Mouse (Mus musculus): ENCODE results near the gene Iglon5. TPM values are rescaled to one million over a fixed set of nuclear protein-coding genes. Genes with fewer than 3 reads are reported as not detected.

Gene Iglon5
- polyA plus RNA-seq, 1 experiment from 2014 or later = 7.7 TPM

DNA sequence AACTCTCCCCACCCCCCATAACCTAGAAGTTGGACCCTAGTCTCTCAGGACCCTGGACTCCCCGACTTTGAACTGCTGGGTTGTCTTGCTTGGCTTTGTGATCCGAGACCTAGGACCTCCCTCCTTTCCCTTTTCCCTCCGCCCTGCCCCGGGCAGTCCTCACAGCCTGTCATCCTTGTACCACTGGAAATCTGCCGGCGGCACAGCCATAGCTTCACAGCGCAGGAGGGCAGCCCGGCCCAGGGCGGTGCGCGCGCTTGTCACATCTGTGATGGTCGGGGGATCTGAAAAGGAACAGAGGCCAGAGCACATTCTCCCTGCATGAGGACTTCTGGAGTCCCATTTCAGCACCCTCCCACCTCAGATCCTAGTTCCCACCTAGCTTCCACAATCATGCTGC is 13.5 kb downstream of the Iglon5 start:
- Histone ChIP-seq H3K4me1 (ENCODE audit: control insufficient read depth, insufficient read depth, low read length) (no peaks in the 10 kb centered on the region), H3K9me3 (replicated peaks; ENCODE audit: control insufficient read depth, low read length, poor library complexity, severe bottlenecking) (no peaks in the 10 kb centered on the region), H3K36me3 (ENCODE audit: control insufficient read depth, insufficient read depth, low read length) (peaks cover 10% of the 10 kb centered on the region; the same call in 1 of the 2 replicates), H3K27me3 (ENCODE audit: control insufficient read depth, insufficient read depth, low read depth, low read length) (peaks cover 8% of the 10 kb centered on the region), H3K4me3 (ENCODE audit: low read depth, low read length) (no peak overlapping the region), H3K27ac (ENCODE audit: low read length) (no peak overlapping the region), H3K4me2 (ENCODE audit: low read length) (no peak overlapping the region), H3K9ac (ENCODE audit: low read depth, low read length) (no peak overlapping the region)
- 14% methylated on average over 13 of the region's 13 CpGs for WGBS
- no peak for ATAC-seq

DNA sequence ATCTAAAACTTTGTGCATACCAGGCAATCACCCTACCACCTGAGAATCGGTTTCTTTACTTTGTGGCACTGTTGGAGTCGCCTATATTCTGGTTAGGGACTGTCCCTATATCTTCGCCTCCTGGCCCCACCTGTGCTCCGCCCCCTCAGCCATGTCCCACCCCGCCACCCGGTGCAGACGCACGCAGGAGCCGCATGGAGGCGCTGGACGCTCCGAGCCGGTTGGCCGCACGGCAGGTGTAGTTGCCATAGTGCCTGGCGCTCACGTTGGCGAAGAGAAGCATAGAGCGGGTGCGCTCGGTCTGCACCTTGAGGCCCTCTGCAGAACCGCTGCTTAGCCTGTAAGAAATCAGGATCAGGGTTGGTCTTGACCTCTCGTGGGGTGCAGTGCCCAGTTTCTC is 14.2 kb downstream of the Iglon5 start:
- H3K36me3 ChIP-seq (ENCODE audit: control insufficient read depth, insufficient read depth, low read length) = peaks cover 10% of the 10 kb centered on the region; the same call in 1 of the 2 replicates
- H3K4me2 ChIP-seq (ENCODE audit: low read length) = no peak overlapping the region
- H3K9me3 ChIP-seq (replicated peaks; ENCODE audit: control insufficient read depth, low read length, poor library complexity, severe bottlenecking) = no peaks in the 10 kb centered on the region
- no peak overlapping the region for H3K4me3 ChIP-seq (ENCODE audit: low read depth, low read length)
- H3K27ac ChIP-seq (ENCODE audit: low read length) = no peak overlapping the region
- ATAC-seq = peak; percentile 12; the same call in 1 of the 2 replicates
- no peaks in the 10 kb centered on the region for H3K4me1 ChIP-seq (ENCODE audit: control insufficient read depth, insufficient read depth, low read length)
- peaks cover 8% of the 10 kb centered on the region for H3K27me3 ChIP-seq (ENCODE audit: control insufficient read depth, insufficient read depth, low read depth, low read length)
- WGBS = 26% methylated on average over 23 of the region's 23 CpGs
- H3K9ac ChIP-seq (ENCODE audit: low read depth, low read length) = no peak overlapping the region

DNA sequence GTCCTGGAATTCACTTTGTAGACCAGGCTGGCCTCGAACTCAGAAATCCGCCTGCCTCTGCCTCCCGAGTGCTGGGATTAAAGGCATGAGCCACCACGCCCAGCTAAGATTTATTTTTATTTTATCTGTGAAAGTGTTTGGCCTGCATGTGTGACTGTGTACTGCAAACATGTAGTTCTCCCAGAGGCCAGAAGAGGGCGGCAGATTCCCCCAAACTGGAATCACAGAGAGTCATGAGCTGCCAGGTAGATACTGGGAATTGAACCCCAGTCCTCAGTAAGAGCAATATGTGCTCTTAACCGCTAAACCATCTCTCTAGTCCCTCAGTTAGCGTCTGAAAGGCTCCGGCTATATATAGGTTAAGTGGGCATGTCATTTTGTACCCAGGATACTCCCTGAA is 19.5 kb downstream of the Iglon5 start:
- Histone ChIP-seq H3K4me2 (ENCODE audit: low read length) (no peak overlapping the region), H3K27ac (ENCODE audit: low read length) (no peak overlapping the region), H3K9ac (ENCODE audit: low read depth, low read length) (no peak overlapping the region), H3K4me1 (ENCODE audit: control insufficient read depth, insufficient read depth, low read length) (peaks cover 2% of the 10 kb centered on the region), H3K4me3 (ENCODE audit: low read depth, low read length) (no peak overlapping the region), H3K9me3 (replicated peaks; ENCODE audit: control insufficient read depth, low read length, poor library complexity, severe bottlenecking) (no peaks in the 10 kb centered on the region), H3K36me3 (ENCODE audit: control insufficient read depth, insufficient read depth, low read length) (0 out of 2 replicates have a peak, but pooled peaks cover 2% of the 10 kb centered on the region), H3K27me3 (ENCODE audit: control insufficient read depth, insufficient read depth, low read depth, low read length) (no peaks in the 10 kb centered on the region)
- no peak for ATAC-seq
- WGBS = 42% methylated on average over 8 of the region's 8 CpGs

DNA sequence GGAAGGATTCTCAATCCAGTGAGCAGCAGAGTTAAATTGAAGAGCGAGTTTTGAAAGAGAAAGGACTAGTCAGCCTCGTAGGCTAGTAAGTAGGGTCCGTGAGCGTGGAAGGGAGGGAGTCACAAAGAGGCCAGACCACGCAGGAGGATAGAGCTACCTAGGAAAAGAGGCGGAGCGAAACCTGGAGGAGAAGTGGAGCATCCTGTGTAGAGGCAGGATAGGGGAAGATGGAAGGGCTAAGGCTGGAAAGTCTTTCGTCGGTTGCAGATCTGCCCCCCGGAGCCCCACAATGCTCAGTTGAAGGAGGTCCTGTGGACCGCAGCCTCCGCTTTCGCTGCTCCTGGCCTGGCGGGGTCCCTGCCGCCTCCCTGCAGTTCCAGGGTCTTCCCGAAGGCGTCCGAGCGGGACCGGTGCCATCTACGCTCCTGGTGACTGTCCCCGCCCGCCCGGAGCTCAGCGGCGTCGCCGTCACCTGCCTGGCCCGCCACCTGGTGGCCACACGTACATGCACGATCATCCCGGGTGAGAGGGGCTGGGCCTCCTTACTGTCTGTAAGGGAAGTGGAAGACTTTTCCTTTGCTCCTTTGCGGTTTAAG is 23.7 kb downstream of the Iglon5 start:
- peak overlapping the region; percentile 44 for H3K27ac ChIP-seq (ENCODE audit: low read length)
- WGBS = under 1% methylated on average over 33 of the region's 33 CpGs

DNA sequence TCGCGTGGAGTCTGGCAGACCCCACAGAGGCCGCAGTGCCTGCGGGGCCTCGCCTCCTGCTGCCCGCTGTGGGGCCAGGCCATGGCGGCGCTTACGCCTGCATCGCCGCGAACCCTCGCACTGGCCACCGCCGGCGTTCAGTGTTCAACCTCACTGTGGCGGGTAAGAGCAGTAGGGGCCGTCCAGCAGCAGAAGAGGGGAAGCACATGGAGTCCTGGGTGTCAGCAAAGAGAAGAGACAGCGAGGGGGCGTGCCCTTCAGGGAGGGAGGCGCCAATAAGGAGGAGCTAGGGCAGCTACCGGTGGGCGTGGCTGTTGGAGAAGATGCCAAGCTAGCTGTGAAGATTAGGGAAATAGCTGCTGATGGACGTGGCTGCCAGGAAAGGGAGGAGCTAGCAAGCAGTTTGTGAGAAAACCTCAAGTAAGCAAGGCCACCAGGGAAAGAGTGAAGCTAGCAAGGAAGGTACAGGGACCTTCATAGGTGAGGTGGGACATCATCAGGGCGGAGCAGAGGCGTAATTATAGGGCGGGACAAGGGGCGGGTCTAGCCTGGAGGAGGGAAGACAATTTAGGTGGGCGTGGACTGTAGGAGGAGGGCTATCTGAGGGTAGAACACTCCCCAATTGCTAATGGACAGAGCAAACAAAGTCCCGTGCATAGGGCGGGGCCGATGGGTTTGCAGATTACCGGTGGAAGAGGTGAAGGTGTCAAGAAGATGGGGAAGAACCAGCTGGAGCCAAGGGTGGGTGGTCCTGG is 24.4 kb downstream of the Iglon5 start:
- peak overlapping the region; percentile 67 for H3K9ac ChIP-seq (ENCODE audit: low read depth, low read length)
- ATAC-seq = peak; percentile 89
- no peaks in the 10 kb centered on the region for H3K36me3 ChIP-seq (ENCODE audit: control insufficient read depth, insufficient read depth, low read length)
- peak overlapping the region; percentile 56 for H3K4me3 ChIP-seq (ENCODE audit: low read depth, low read length)
- H3K4me2 ChIP-seq (ENCODE audit: low read length) = peak overlapping the region; percentile 82
- H3K27ac ChIP-seq (ENCODE audit: low read length) = peak overlapping the region; percentile 54
- under 1% methylated on average over 32 of the region's 33 CpGs for WGBS
- peaks cover 2% of the 10 kb centered on the region for H3K4me1 ChIP-seq (ENCODE audit: control insufficient read depth, insufficient read depth, low read length)
- H3K9me3 ChIP-seq (replicated peaks; ENCODE audit: control insufficient read depth, low read length, poor library complexity, severe bottlenecking) = no peaks in the 10 kb centered on the region
- H3K27me3 ChIP-seq (ENCODE audit: control insufficient read depth, insufficient read depth, low read depth, low read length) = no peaks in the 10 kb centered on the region

More for the DNA sequence above, 23.7 kb downstream of the Iglon5 start:
- Histone ChIP-seq H3K4me2 (ENCODE audit: low read length) (peak overlapping the region; percentile 82), H3K9me3 (replicated peaks; ENCODE audit: control insufficient read depth, low read length, poor library complexity, severe bottlenecking) (no peaks in the 10 kb centered on the region), H3K4me1 (ENCODE audit: control insufficient read depth, insufficient read depth, low read length) (peaks cover 2% of the 10 kb centered on the region), H3K27me3 (ENCODE audit: control insufficient read depth, insufficient read depth, low read depth, low read length) (no peaks in the 10 kb centered on the region), H3K9ac (ENCODE audit: low read depth, low read length) (peak overlapping the region; percentile 64), H3K4me3 (ENCODE audit: low read depth, low read length) (peak overlapping the region; percentile 56), H3K36me3 (ENCODE audit: control insufficient read depth, insufficient read depth, low read length) (no peaks in the 10 kb centered on the region)
- peak; percentile 73 for ATAC-seq

DNA sequence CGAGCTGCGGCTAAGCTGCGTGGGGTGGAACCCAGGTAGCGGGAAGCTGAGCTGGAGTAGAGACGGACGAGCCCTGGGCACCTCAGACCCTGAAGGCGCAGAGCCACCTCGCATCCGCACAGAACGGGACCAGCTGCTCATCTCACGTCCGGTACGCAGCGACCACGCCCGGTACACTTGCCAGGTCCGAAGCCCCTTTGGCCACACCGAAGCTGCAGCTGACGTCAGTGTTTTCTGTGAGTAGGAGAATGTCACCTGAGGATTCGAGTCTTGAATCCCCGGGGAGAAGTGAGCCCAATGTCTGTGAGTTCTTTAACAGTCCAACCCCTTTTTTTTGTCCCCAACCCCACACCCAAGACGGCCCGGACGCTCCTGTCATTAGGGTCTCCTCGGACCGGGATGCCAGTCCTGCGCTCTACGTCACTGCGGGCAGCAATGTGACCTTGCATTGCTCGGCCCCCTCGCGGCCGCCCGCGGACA is 25.0 kb downstream of the Iglon5 start:
- Histone ChIP-seq H3K9ac (ENCODE audit: low read depth, low read length) (peak overlapping the region; percentile 67), H3K4me3 (ENCODE audit: low read depth, low read length) (peak overlapping the region; percentile 56), H3K4me1 (ENCODE audit: control insufficient read depth, insufficient read depth, low read length) (peaks cover 2% of the 10 kb centered on the region), H3K27me3 (ENCODE audit: control insufficient read depth, insufficient read depth, low read depth, low read length) (no peaks in the 10 kb centered on the region), H3K4me2 (ENCODE audit: low read length) (peak overlapping the region; percentile 82), H3K36me3 (ENCODE audit: control insufficient read depth, insufficient read depth, low read length) (no peaks in the 10 kb centered on the region), H3K27ac (ENCODE audit: low read length) (peak overlapping the region; percentile 54; the same call in 1 of the 2 replicates), H3K9me3 (replicated peaks; ENCODE audit: control insufficient read depth, low read length, poor library complexity, severe bottlenecking) (no peaks in the 10 kb centered on the region)
- WGBS = 5% methylated on average over 35 of the region's 35 CpGs
- peak; percentile 16 for ATAC-seq

DNA sequence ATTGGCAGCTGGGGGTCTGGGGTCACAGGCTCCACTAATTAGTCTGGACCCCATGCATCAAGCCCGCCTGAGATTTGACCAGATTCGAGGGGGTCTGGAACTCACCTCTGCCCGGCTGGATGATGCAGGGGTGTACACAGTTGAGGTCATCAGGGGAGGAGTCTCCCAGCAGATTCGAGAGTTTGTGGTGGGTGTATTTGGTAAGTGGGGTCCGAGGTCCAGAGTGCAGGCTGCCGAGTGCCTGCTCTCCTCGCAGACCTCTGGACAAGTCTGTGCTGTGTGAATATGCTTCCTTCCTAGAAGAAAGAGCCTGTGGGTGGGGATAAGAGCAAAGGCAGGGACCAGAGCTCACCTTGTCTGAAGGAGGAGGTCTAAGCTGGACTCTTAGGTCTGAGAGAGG is 25.9 kb downstream of the Iglon5 start:
- no peak overlapping the region for H3K4me3 ChIP-seq (ENCODE audit: low read depth, low read length)
- no peaks in the 10 kb centered on the region for H3K27me3 ChIP-seq (ENCODE audit: control insufficient read depth, insufficient read depth, low read depth, low read length)
- no peak overlapping the region for H3K27ac ChIP-seq (ENCODE audit: low read length)
- H3K9ac ChIP-seq (ENCODE audit: low read depth, low read length) = no peak overlapping the region
- H3K4me1 ChIP-seq (ENCODE audit: control insufficient read depth, insufficient read depth, low read length) = peaks cover 2% of the 10 kb centered on the region
- no peaks in the 10 kb centered on the region for H3K36me3 ChIP-seq (ENCODE audit: control insufficient read depth, insufficient read depth, low read length)
- H3K9me3 ChIP-seq (replicated peaks; ENCODE audit: control insufficient read depth, low read length, poor library complexity, severe bottlenecking) = no peaks in the 10 kb centered on the region
- 80% methylated on average over 7 of the region's 7 CpGs for WGBS
- no peak overlapping the region for H3K4me2 ChIP-seq (ENCODE audit: low read length)
- ATAC-seq = no peak

DNA sequence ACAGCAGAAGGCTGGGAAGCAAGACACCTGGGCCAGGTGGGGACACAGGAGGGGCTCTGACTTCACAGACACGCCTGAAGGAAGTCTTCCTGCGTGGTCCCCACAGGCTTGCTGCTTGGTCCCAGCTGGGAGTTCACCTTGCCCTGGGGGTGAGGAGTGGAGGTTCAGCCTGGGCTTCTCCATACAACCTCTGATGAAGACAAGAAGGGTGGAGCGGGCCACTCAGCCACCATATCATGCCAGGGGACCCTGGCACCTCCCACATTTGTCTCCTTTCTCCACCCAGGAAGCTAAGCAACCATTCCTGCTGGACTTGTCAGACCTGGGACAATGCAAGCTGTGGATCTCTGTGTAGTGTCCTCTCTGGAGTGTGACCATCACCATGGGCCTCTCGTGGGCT is 27.0 kb downstream of the Iglon5 start, which contains the start of gene Vsig10l:
TSS of gene Vsig10l (plus strand) at position 301 of the 400 bp plus-strand sequence.
- peaks cover 2% of the 10 kb centered on the region for H3K4me1 ChIP-seq (ENCODE audit: control insufficient read depth, insufficient read depth, low read length)
- no peak within 1 kb of the TSS for H3K27ac ChIP-seq (ENCODE audit: low read length)
- H3K9me3 ChIP-seq (replicated peaks; ENCODE audit: control insufficient read depth, low read length, poor library complexity, severe bottlenecking) = no peaks in the 10 kb centered on the region
- no peaks in the 10 kb centered on the region for H3K36me3 ChIP-seq (ENCODE audit: control insufficient read depth, insufficient read depth, low read length)
- no peak within 1 kb of the TSS for H3K9ac ChIP-seq (ENCODE audit: low read depth, low read length)
- WGBS = 70% methylated on average over 4 of the region's 4 CpGs
- no peak for ATAC-seq
- no peak within 1 kb of the TSS for H3K4me3 ChIP-seq (ENCODE audit: low read depth, low read length)
- no peaks in the 10 kb centered on the region for H3K27me3 ChIP-seq (ENCODE audit: control insufficient read depth, insufficient read depth, low read depth, low read length)
- H3K4me2 ChIP-seq (ENCODE audit: low read length) = no peak within 1 kb of the TSS

DNA sequence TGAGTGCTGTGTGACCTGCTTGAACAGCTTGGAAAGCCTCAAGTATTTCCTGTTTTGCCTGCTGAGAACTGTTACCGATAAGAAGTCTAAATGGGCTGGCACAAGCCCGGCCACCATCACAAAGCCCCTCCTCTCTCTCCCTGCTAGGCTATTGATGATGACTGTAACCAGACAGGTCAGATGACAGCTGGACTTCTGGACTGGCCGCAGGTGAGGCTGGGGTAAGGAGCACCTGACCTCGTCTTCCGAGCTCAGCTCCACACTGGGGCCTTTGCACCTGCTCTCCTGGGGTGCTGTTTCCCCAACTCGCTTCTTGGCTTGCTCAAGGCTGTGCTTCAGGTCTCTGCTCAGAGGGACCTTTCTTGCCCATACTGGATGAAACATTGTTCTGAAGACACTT is 35.5 kb downstream of the Iglon5 start:
- Histone ChIP-seq H3K27ac (ENCODE audit: low read length) (no peak overlapping the region), H3K9me3 (replicated peaks; ENCODE audit: control insufficient read depth, low read length, poor library complexity, severe bottlenecking) (no peaks in the 10 kb centered on the region), H3K4me3 (ENCODE audit: low read depth, low read length) (no peak overlapping the region), H3K4me2 (ENCODE audit: low read length) (no peak overlapping the region), H3K9ac (ENCODE audit: low read depth, low read length) (no peak overlapping the region), H3K4me1 (ENCODE audit: control insufficient read depth, insufficient read depth, low read length) (no peaks in the 10 kb centered on the region), H3K36me3 (ENCODE audit: control insufficient read depth, insufficient read depth, low read length) (peaks cover 18% of the 10 kb centered on the region), H3K27me3 (ENCODE audit: control insufficient read depth, insufficient read depth, low read depth, low read length) (no peaks in the 10 kb centered on the region)
- WGBS = 95% methylated on average over 6 of the region's 6 CpGs
- ATAC-seq = no peak

All from midbrain, embryonic 16.5 days (tissue).